Mouse (Mus musculus) erythroblast, embryonic 14.5 days (primary cell): ENCODE measurements around the gene Abl2.

ENCODE experiments used
- GATA1 ChIP-seq: IDR thresholded peaks from 2 replicates; pipeline ENCODE4 v1.6.1; 2012; ENCODE audit warnings: low read length, inconsistent platforms, mixed read lengths
- TAL1 ChIP-seq: IDR thresholded peaks from 3 replicates; pipeline ENCODE4 v1.6.1; 2012; ENCODE audit warnings: low read length, inconsistent platforms, mixed read lengths

- TF ChIP-seq GATA1 (no peak), TAL1 (no peak)
Observed at GRCm38 (mm10) chr1:156679599-156679998, 121.0 kb downstream of the Abl2 start.
